Mouse (Mus musculus) limb, embryonic 12.5 days (tissue): ENCODE results near the gene Gm11596. TPM values are rescaled to one million over a fixed set of nuclear protein-coding genes. Genes with fewer than 3 reads are reported as not detected.
"Not testable (repeated sequence)": the region's sequence is repeated elsewhere in the genome, so short reads cannot be mapped to it uniquely, and the experiment has no call there.

ENCODE experiments used
- ATAC-seq: fragments of 200-750 bp; cut with Nextera tagmentation; 2 replicates; pipeline ENCODE4 v1.8.0; 2017; ENCODE audit warnings: low read depth, moderate TSS enrichment; ENCODE audit not compliant: insufficient number of reproducible peaks, insufficient read depth, low FRiP score, low TSS enrichment
- H3K27ac ChIP-seq: fragments of 300-500 bp; sonication (generic); 2 replicates; pipeline ENCODE4 v1.5.1; 2016; ENCODE audit warnings: mild to moderate bottlenecking, moderate library complexity
- H3K27me3 ChIP-seq: fragments of 300-500 bp; sonication (generic); 2 replicates; pipeline ENCODE4 v1.6.1; 2016; ENCODE audit warnings: mild to moderate bottlenecking, moderate library complexity
- H3K36me3 ChIP-seq: fragments of 300-500 bp; sonication (generic); 2 replicates; pipeline ENCODE4 v1.6.1; 2016; ENCODE audit warnings: mild to moderate bottlenecking, moderate library complexity
- H3K4me1 ChIP-seq: fragments of 300-500 bp; sonication (generic); replicated peaks from 2 replicates; pipeline ENCODE4 v1.6.1; 2016
- H3K4me2 ChIP-seq: fragments of 300-500 bp; sonication (generic); 2 replicates; pipeline ENCODE4 v1.6.1; 2016; ENCODE audit warnings: mild to moderate bottlenecking, moderate library complexity
- H3K4me3 ChIP-seq: fragments of 300-500 bp; sonication (generic); replicated peaks from 2 replicates; pipeline ENCODE4 v1.5.1; 2016; ENCODE audit warnings: mild to moderate bottlenecking
- H3K9ac ChIP-seq: fragments of 300-500 bp; sonication (generic); replicated peaks from 2 replicates; pipeline ENCODE4 v1.6.1; 2016; ENCODE audit warnings: mild to moderate bottlenecking, moderate library complexity
- H3K9me3 ChIP-seq: fragments of 300-500 bp; sonication (generic); 2 replicates; pipeline ENCODE4 v1.6.1; 2016; ENCODE audit warnings: mild to moderate bottlenecking, moderate library complexity
- WGBS: fragments of 180-500 bp; shearing (Covaris S2); methylation state at CpG from one replicate; pipeline ENCODE4 v1.1.7; 2016; 5-methylcytosine and 5-hydroxymethylcytosine counted together
- polyA plus RNA-seq: library from polyadenylated mRNA; unstranded; fragments of >200 nt; fragmentation: Nextera tagmentation; extraction: Ambion mirVana; gene quantifications from 2 replicates; pipeline ENCODE4 v1.2.1, GENCODE M21; 2016

Gm11596 gene
- polyA plus RNA-seq = not detected in 2 replicates

DNA sequence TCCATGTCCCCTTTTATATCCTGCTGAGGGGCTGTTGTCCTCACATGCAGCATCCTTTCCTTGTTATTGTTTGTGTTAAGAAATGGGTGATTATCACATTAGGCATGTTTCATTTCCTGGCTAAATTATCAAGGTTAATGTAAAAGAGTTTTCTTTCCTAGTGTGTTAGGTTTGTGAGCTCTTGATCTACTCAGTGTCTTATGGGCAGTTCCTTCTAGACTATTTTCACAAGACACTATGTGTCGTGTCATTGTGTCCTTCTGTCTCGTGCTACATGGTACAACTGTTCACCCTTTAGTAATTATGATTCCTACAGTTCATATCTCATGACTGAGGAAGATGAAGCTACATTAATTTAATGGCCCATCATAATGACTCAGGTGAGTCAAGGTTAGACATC lies at the start of gene Gm11596:
Gene Gm11596 (minus strand): TSS at position 101 of the 400 bp plus-strand sequence.
- Histone ChIP-seq H3K36me3 (no peaks in the 10 kb centered on the region), H3K4me1 (no peaks in the 10 kb centered on the region), H3K27ac (no peak within 1 kb of the TSS), H3K9me3 (no peaks in the 10 kb centered on the region), H3K4me3 (no peak within 1 kb of the TSS), H3K4me2 (no peak within 1 kb of the TSS), H3K27me3 (no peaks in the 10 kb centered on the region), H3K9ac (no peak within 1 kb of the TSS)
- ATAC-seq = no peak
- 80% methylated on average over 2 of the region's 2 CpGs for WGBS

DNA sequence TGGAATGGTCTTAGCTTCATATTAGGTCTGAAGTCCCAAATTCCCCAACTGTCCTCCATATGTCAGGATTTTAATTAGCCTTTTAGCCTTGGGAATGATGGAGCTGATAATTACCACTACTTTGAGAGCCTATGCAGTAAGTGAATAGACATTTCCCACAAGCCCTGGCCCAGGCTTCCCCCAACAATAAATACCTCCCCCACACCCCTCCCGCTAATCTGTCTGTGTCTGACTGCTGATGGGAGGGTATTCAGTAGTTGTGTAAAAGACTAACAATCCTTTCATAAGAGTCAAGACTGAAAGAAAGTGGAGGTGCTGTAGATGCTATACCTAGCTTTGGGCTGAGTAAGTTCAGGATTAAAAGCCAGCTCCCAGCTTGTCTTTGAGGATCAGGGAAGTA lies 48.9 kb upstream of the Gm11596 start:
- no peak overlapping the region for H3K9ac ChIP-seq
- 15% methylated on average over 1 of the region's 1 CpGs for WGBS
- H3K36me3 ChIP-seq = no peaks in the 10 kb centered on the region
- no peak overlapping the region for H3K4me2 ChIP-seq
- no peak overlapping the region for H3K27ac ChIP-seq
- no peaks in the 10 kb centered on the region for H3K27me3 ChIP-seq
- no peaks in the 10 kb centered on the region for H3K4me1 ChIP-seq
- no peak for ATAC-seq
- H3K4me3 ChIP-seq = no peak overlapping the region
- 0 out of 2 replicates have a peak, but pooled peaks cover 3% of the 10 kb centered on the region for H3K9me3 ChIP-seq

DNA sequence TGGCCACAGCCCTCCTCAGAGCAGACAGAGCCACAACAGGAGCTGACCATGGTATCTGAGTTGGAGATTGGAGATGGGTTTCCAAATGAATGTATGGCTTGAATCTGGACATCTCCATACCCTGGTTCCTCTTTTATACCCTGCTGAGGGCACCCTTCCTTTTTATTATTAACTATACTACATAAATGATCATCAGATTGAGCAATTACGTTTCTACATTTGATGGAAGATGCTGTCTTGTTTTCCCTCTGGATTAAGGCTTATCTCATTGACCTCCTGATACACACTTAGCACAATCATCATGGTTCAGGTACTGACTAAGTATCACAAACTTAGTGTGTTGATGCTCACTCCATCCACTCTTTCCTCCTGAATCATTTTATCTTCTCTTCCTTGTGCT lies 44.7 kb upstream of the Gm11596 start, which contains the start of gene 2300003K06Rik:
Gene 2300003K06Rik (minus strand): TSS at position 101 of the 400 bp plus-strand sequence.
- Histone ChIP-seq H3K27ac (no peak within 1 kb of the TSS), H3K4me3 (no peak within 1 kb of the TSS), H3K4me1 (no peaks in the 10 kb centered on the region), H3K9ac (no peak within 1 kb of the TSS), H3K36me3 (no peaks in the 10 kb centered on the region), H3K4me2 (no peak within 1 kb of the TSS), H3K27me3 (no peaks in the 10 kb centered on the region), H3K9me3 (0 out of 2 replicates have a peak, but pooled peaks cover 6% of the 10 kb centered on the region)
- ATAC-seq = no peak
- 77% methylated on average over 1 of the region's 1 CpGs for WGBS

DNA sequence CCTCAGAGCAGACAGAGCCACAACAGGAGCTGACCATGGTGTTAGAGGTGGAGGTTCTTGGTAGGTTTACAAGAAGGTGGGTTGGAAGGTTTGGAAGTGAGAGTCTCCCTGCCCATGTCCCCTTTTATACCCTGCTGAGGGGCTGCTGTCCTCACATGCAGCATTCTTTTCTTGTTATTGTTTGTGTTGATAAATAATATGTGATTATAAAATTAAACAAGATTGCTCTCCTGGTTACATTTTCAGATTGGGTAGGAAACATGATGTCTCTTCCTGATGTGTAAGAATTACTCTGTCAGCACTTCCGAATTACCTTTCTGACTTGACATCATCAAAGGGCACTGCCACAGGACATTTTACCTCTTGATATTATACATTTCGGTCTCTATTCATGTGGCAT lies 22.3 kb upstream of the Gm11596 start, which contains the start of gene Gm11564:
Gene Gm11564 (minus strand): TSS at position 101 of the 400 bp plus-strand sequence.
- not testable (repeated sequence) for ATAC-seq, H3K9ac ChIP-seq, H3K27me3 ChIP-seq, H3K4me1 ChIP-seq, H3K9me3 ChIP-seq, H3K27ac ChIP-seq, H3K4me2 ChIP-seq, H3K4me3 ChIP-seq, H3K36me3 ChIP-seq
- WGBS = 87% methylated on average over 2 of the region's 2 CpGs

DNA sequence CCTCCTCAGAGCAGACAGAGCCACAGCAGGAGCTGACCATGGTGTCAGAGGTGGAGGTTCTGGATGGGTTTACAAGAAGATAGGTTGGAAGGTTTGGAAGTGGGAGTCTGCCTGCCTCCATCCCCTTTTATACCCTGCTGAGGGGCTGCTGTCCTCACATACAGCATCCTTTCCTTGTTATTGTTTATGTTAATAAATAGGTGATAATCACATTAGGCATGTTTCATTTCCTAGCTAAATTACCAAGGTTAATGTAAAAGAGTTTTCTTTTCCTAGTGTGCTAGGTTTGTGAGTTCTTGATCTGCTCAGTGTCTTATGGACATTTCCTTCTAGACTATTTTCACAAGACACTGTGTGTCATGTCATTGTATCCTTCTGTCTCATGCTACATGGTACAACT lies 16.5 kb upstream of the Gm11596 start, which contains the start of gene Krtap4-13:
Gene Krtap4-13 (minus strand): TSS at position 101 of the 400 bp plus-strand sequence.
- H3K36me3 ChIP-seq, H3K27ac ChIP-seq, H3K4me2 ChIP-seq, H3K9me3 ChIP-seq, H3K9ac ChIP-seq, H3K4me3 ChIP-seq, H3K4me1 ChIP-seq, ATAC-seq, H3K27me3 ChIP-seq: not testable (repeated sequence)

DNA sequence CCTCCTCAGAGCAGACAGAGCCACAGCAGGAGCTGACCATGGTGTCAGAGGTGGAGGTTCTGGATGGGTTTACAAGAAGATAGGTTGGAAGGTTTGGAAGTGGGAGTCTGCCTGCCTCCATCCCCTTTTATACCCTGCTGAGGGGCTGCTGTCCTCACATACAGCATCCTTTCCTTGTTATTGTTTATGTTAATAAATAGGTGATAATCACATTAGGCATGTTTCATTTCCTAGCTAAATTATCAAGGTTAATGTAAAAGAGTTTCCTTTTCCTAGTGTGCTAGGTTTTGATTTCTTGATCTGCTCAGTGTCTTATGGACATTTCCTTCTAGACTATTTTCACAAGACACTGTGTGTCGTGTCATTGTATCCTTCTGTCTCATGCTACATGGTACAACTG lies 11.1 kb upstream of the Gm11596 start, which contains the start of gene Gm11554:
Gene Gm11554 (minus strand): TSS at position 101 of the 400 bp plus-strand sequence.
- no CpG with 5 or more reads among the region's 1 CpGs for WGBS

DNA sequence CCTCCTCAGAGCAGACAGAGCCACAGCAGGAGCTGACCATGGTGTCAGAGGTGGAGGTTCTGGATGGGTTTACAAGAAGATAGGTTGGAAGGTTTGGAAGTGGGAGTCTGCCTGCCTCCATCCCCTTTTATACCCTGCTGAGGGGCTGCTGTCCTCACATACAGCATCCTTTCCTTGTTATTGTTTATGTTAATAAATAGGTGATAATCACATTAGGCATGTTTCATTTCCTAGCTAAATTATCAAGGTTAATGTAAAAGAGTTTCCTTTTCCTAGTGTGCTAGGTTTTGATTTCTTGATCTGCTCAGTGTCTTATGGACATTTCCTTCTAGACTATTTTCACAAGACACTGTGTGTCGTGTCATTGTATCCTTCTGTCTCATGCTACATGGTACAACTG lies 5.6 kb upstream of the Gm11596 start, which contains the start of gene Gm11569:
Gene Gm11569 (minus strand): TSS at position 101 of the 400 bp plus-strand sequence.
- not testable (repeated sequence) for H3K4me3 ChIP-seq, H3K36me3 ChIP-seq, H3K9ac ChIP-seq, H3K27ac ChIP-seq, ATAC-seq, H3K4me2 ChIP-seq, H3K9me3 ChIP-seq, H3K4me1 ChIP-seq, H3K27me3 ChIP-seq
- no CpG with 5 or more reads among the region's 1 CpGs for WGBS

More for the DNA sequence above, 11.1 kb upstream of the Gm11596 start, which contains the start of gene Gm11554:
- H3K9me3 ChIP-seq, H3K4me2 ChIP-seq, H3K4me3 ChIP-seq, H3K36me3 ChIP-seq, H3K27me3 ChIP-seq, ATAC-seq, H3K9ac ChIP-seq, H3K27ac ChIP-seq, H3K4me1 ChIP-seq: not testable (repeated sequence)

DNA sequence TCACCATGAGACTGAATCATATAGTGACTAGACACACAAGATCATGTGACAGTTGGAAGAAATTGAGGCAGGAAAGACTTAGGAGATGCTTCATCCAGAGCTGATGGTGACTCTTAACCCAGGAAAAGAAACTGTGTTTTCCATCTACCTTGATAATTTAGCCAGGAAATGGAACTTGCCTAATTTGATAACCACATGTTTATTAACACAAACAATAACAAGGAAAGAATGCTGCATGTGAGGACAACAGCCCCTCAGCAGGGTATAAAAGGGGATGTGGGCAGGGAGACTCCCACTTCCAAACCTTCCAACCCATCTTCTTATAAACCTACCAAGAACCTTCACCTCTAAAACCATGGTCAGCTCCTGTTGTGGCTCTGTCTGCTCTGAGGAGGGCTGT lies 8.4 kb downstream of the Gm11596 start, which contains the start of gene Krtap4-9:
Gene Krtap4-9 (plus strand): TSS at position 301 of the 400 bp plus-strand sequence.
- H3K4me2 ChIP-seq, H3K9me3 ChIP-seq, H3K4me1 ChIP-seq: not testable (repeated sequence)

DNA sequence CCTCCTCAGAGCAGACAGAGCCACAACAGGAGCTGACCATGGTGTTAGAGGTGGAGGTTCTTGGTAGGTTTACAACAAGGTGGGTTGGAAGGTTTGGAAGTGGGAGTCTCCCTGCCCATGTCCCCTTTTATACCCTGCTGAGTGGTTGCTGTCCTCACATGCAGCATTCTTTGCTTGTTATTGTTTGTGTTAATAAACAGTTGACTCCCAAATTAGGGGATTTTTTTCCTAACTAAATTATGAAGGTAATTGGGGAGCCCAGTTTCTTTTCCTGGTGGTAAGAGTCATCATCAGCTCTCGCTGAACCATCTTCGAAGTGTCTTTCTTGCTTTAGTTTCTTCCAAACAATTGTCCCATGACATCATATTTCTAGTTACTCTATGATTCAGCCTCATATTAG lies 12.7 kb downstream of the Gm11596 start, which contains the start of gene Krtap4-8:
Gene Krtap4-8 (minus strand): TSS at position 101 of the 400 bp plus-strand sequence.
- ATAC-seq = no peak
- Histone ChIP-seq H3K4me3 (no peak within 1 kb of the TSS), H3K4me1 (no peaks in the 10 kb centered on the region; the same call in 1 of the 2 replicates), H3K27me3 (no peaks in the 10 kb centered on the region), H3K36me3 (no peaks in the 10 kb centered on the region), H3K9me3 (no peaks in the 10 kb centered on the region), H3K4me2 (no peak within 1 kb of the TSS), H3K27ac (no peak within 1 kb of the TSS), H3K9ac (no peak within 1 kb of the TSS)
- 93% methylated on average over 2 of the region's 2 CpGs for WGBS

More for the DNA sequence above, 8.4 kb downstream of the Gm11596 start, which contains the start of gene Krtap4-9:
- not testable (repeated sequence) for H3K36me3 ChIP-seq, ATAC-seq, H3K9ac ChIP-seq, H3K27me3 ChIP-seq, H3K4me3 ChIP-seq, H3K27ac ChIP-seq

DNA sequence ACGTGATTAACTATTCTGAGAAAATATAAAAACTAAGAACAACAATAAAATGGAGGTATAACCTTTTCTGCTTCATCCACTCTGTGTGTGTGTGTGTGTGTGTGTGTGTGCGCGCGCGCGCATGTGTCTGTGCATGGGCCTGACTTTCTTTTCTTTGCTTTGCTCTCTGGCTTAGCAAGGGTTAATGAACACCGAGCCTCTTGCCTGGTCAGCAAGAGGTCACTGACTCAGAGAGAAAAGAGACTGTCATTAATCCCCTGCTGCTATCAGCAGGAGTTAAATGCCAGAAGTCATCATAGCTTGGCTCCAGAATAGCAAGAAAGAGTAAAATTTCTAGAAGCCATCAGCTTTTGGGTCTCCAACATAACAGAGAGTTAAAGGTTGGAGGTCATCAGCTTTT lies 14.9 kb downstream of the Gm11596 start:
- Histone ChIP-seq H3K27ac (no peak overlapping the region), H3K4me1 (no peaks in the 10 kb centered on the region; the same call in 1 of the 2 replicates), H3K4me2 (no peak overlapping the region), H3K9me3 (no peaks in the 10 kb centered on the region), H3K27me3 (no peaks in the 10 kb centered on the region), H3K9ac (no peak overlapping the region), H3K36me3 (no peaks in the 10 kb centered on the region), H3K4me3 (no peak overlapping the region)
- 58% methylated on average over 7 of the region's 7 CpGs for whole genome bisulfite sequencing
- no peak for ATAC-seq

DNA sequence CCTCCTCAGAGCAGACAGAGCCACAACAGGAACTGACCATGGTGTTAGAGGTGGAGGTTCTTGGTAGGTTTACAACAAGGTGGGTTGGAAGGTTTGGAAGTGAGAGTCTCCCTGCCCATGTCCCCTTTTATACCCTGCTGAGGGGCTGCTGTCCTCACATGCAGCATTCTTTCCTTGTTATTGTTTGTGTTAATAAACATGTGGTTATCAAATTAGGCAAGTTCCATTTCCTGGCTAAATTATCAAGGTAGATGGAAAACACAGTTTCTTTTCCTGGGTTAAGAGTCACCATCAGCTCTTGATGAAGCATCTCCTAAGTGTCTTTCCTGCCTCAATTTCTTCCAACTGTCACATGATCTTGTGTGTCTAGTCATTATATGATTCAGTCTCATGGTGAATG lies 20.5 kb downstream of the Gm11596 start, which contains the start of gene Gm11595:
Gene Gm11595 (minus strand): TSS at position 101 of the 400 bp plus-strand sequence.
- not testable (repeated sequence) for H3K9me3 ChIP-seq, ATAC-seq, H3K4me3 ChIP-seq, H3K36me3 ChIP-seq, H3K4me2 ChIP-seq, H3K4me1 ChIP-seq, H3K27me3 ChIP-seq, H3K27ac ChIP-seq, H3K9ac ChIP-seq

DNA sequence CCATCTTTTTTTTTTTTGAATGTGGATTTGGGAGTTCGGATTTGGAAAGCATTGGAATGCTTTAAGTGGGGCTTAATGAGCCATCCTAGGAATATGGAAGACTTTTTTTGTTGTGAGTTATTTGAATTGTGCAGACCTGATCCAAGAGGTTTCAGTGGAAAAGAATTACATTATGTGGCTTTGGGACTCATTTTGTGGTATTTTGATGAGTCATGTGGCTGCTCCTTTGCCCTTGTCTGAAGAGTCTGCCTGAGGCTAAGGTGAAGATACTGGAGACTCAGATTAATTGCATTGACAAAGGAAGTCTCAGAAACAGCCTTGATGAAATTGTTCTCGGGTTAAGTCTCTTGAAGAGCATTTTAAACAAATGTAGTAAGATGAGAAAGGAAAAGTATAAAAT lies 24.9 kb downstream of the Gm11596 start:
- no peaks in the 10 kb centered on the region for H3K27me3 ChIP-seq
- H3K4me3 ChIP-seq = no peak overlapping the region
- no peak overlapping the region for H3K27ac ChIP-seq
- no peak overlapping the region for H3K9ac ChIP-seq
- no peaks in the 10 kb centered on the region for H3K9me3 ChIP-seq
- WGBS = 82% methylated on average over 2 of the region's 2 CpGs
- no peaks in the 10 kb centered on the region for H3K36me3 ChIP-seq
- no peak for ATAC-seq
- no peak overlapping the region for H3K4me2 ChIP-seq
- no peaks in the 10 kb centered on the region for H3K4me1 ChIP-seq
